Mouse (Mus musculus) left cerebral cortex, postnatal 25 days (tissue): ENCODE results near the gene Cnih1. TPM values are rescaled to one million over a fixed set of nuclear protein-coding genes. Genes with fewer than 3 reads are reported as not detected.
"Not testable (repeated sequence)": the region's sequence is repeated elsewhere in the genome, so short reads cannot be mapped to it uniquely, and the experiment has no call there.

Source experiments
- DNase-seq, 2 experiments: peaks; one replicate each; pipeline ENCODE4 v3.0.0; 2022; ENCODE audit warnings: low spot score in 2 of 2, mixed read lengths in 1 of 2
- intact Hi-C: fragments of 180-260 bp; cut with DNase I; formaldehyde crosslinking; loops from one replicate; pipeline ENCODE4 v1.15.1; 2025
- total RNA-seq, 2 experiments: library from RNA; stranded (reverse); gene quantifications; 2 replicates each; pipeline ENCODE4 v1.2.3; 2021

The Cnih1 gene
- 10 to 100 TPM; 84.1 to 85.4 TPM for total RNA-seq

- intact Hi-C loops, result loop anchor here (1.0 kb wide), 1 partner anchor 33 kb away; no protein-coding TSS in a partner anchor
- peak; percentile 88 to 91 for DNase-seq
These were observed at the start of gene Cnih1 for GRCm38 (mm10) chr14:46787787-46788504. Gene Cnih1 (minus strand): TSS chr14:46788411.

- peak; percentile 13 to 37 for DNase-seq
- intact Hi-C loops, result loop anchor here (1.0 to 5.0 kb wide), 2 partner anchors 10 to 255 kb away; partner anchors contain the start of gene Gmfb
These were observed 44.4 kb upstream of the Cnih1 start for GRCm38 (mm10) chr14:46832354-46833272.

- intact Hi-C loops, result loop anchor here (1.0 to 5.0 kb wide), 2 partner anchors 10 to 255 kb away; partner anchors contain the start of gene Gmfb
These were observed 43.7 kb upstream of the Cnih1 start, which contains the start of gene Cgrrf1 for GRCm38 (mm10) chr14:46831837-46832333. Gene Cgrrf1 (plus strand): TSS chr14:46832125.

GRCm38 (mm10) chr14:46831295-46831694, 43.1 kb upstream of the Cnih1 start:
- intact Hi-C loops, result loop anchor here (5.0 kb wide), 1 partner anchor 256 kb away; no protein-coding TSS in a partner anchor
- no peak for DNase-seq

More at GRCm38 (mm10) chr14:46831837-46832333, 43.7 kb upstream of the Cnih1 start, which contains the start of gene Cgrrf1:
- DNase-seq, result peak; percentile 92 to 98

- intact Hi-C loops, result no loop called here
- DNase-seq, result no peak
These were observed 39.2 kb upstream of the Cnih1 start for GRCm38 (mm10) chr14:46827430-46827829.

GRCm38 (mm10) chr14:46823996-46824395, 35.8 kb upstream of the Cnih1 start:
- intact Hi-C loops, result no loop called here
- DNase-seq, result no peak

GRCm38 (mm10) chr14:46821873-46822716, 33.9 kb upstream of the Cnih1 start, which contains the start of gene Gmfb:
Gene Gmfb (minus strand): TSS chr14:46822242.
- DNase-seq, result peak; percentile 97 to 98
- intact Hi-C loops, result loop anchor here (1.0 kb wide), 2 partner anchors 10 to 34 kb away; partner anchors contain the start of genes Cgrrf1 and Cnih1

- DNase-seq, result peak; percentile 6 to 12
- intact Hi-C loops, result loop anchor here (1.0 kb wide), 1 partner anchor 33 kb away; the partner anchor contains the start of gene Cnih1
These were observed 33.2 kb upstream of the Cnih1 start for GRCm38 (mm10) chr14:46821271-46821872.

- intact Hi-C loops, DNase-seq: not testable (repeated sequence)
These were observed 31.8 kb upstream of the Cnih1 start for GRCm38 (mm10) chr14:46819961-46820360.

GRCm38 (mm10) chr14:46818743-46819142, 30.5 kb upstream of the Cnih1 start:
- DNase-seq, result no peak
- intact Hi-C loops, result no loop called here

GRCm38 (mm10) chr14:46816916-46817622, 28.9 kb upstream of the Cnih1 start:
- intact Hi-C loops, result no loop called here
- no peak for DNase-seq

GRCm38 (mm10) chr14:46815640-46816039, 27.4 kb upstream of the Cnih1 start:
- intact Hi-C loops, result no loop called here

GRCm38 (mm10) chr14:46807927-46808326, 19.7 kb upstream of the Cnih1 start:
- DNase-seq, result no peak
- intact Hi-C loops, result no loop called here

More at GRCm38 (mm10) chr14:46815640-46816039, 27.4 kb upstream of the Cnih1 start:
- DNase-seq, result no peak

- intact Hi-C loops, result no loop called here
- DNase-seq, result no peak
These were observed 18.0 kb upstream of the Cnih1 start for GRCm38 (mm10) chr14:46806186-46806585.

- DNase-seq, result no peak
- intact Hi-C loops, result no loop called here
These were observed 15.6 kb upstream of the Cnih1 start for GRCm38 (mm10) chr14:46803791-46804190.

GRCm38 (mm10) chr14:46803259-46803658, 15.0 kb upstream of the Cnih1 start:
- intact Hi-C loops, result no loop called here
- DNase-seq, result no peak

- intact Hi-C loops, result no loop called here
- DNase-seq, result no peak
These were observed 12.6 kb upstream of the Cnih1 start for GRCm38 (mm10) chr14:46800684-46801345.
